Mouse (Mus musculus): ENCODE measurements around the gene Cep104.

Gene Cep104

DNA sequence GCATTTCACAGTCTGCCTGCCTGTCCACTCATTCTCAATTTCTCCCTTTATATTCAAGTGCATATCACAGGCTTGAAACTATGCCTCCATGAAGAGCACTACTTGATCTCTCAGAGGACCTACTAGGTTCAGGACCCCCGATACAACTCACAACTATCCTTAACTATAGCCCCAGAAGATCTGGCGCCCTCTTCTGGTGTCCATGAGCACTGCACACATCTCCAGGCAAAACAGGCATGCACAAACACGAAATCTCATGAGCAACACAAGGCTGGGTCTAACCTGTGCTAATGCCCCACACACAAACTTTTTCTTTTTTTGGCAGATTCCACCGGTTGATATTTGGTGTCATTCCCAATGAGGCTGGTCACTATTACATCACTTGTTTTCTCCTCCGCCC is 70.8 kb downstream of the Cep104 start:
- no peak for DNase-seq (ENCODE audit: low spot score in 2 of 2)

GRCm38 (mm10) chr4:154051401-154051800 is 76.4 kb downstream of the Cep104 start:
- no peak for DNase-seq (ENCODE audit: low spot score in 2 of 2)

DNA sequence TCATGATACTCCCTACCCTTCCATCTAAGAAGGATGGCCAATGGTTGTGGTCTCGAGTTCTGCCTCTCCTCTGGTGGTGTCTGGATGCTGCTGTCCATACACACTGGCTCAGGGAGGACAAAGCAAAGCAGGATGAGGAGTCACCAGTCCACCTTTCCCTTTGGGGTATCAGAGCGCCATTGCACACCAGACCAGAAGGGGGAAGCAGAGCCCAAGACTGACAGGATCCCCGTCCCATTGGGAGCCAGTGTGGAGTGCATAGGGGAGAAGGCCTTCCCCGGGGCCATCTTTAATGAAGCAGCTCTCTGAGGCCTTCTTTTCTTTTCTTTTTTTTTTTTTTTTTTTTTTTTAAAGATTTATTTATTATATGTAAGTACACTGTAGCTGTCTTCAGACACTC is 78.1 kb downstream of the Cep104 start:
- no peak for DNase-seq (ENCODE audit: low spot score in 2 of 2)

DNA sequence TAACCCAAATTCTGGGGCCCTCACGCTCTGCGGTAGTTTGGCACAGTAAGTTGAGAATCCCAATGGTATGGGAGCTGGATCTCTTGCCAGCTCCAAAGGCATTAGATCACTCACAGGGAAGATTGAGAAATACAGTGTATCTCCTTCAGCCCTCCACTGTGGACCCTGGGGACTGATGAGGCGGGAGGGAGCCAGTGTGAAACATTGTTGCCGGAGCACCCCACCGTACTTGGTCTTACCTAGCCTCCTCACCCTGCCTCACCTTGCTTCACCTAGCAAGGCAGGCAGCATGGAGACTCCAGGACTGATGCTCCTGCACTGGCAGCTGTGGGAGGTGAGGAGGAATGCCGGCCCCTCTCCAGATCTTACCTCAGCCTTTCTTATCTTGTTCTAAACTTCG is 80.5 kb downstream of the Cep104 start:
- no peak for DNase-seq (ENCODE audit: low spot score in 2 of 2)

DNA sequence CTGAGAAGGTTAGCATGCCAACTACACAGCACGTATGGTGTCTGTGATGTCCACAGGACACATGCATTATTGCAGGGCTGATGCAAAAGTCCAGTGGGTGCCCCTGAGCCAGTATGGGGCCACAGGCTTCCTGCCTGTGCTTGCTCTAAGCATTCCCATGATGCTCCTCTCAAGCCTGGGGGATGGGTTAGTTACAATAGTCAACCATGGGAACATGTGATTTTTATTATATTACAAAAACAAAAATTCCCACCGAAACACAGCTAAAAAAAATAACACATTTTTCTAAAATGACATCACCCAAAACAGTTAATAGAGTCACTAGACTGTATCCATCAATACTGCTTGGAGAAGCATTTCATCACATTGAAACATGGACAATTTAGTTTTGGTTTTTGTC is 81.1 kb downstream of the Cep104 start:
- DNase-seq (ENCODE audit: low spot score in 2 of 2), result no peak

DNA sequence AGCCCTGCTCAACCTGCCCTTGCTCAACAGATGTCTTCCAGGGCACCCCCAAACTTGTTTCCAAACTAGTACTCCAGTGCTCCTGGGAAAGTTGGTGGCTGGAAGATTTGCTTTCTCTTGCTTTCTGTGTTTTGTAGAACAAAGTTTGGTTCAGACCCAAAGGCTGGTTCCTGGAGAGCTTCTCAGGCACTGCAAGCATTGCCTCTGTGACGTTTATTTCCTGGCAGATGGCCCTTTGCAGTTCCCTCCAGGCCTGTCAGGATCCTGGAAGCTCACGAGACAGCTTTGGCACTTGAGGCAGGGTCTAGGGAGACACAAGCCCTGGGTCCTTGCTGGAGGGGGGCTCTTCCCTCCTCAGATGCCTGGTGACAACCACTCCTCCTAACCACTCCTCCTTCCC is 81.7 kb downstream of the Cep104 start:
- DNase-seq (ENCODE audit: low spot score in 2 of 2), result no peak

DNA sequence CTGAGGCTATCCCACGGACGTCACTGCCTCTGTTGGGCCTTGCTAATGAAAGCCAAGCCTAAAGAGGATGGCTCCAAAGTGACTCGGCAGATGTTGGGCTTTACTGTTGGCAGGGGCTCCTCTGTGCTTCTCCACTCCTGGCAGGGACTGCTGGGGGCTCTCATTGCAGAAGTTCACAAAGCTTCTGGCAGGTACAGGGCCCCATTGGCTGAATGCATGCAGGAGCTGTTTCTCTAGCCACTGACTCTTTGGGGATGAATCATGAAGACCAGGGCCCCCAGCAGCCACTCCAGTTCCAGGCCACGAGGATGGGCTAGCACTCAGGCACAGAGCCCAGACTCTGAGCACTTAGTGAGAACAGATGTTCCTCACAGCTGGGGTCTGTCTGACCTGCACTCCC is 82.7 kb downstream of the Cep104 start:
- no peak for DNase-seq (ENCODE audit: low spot score in 2 of 2)
